Mouse (Mus musculus): ENCODE results near the gene Pnpla5.

- TF ChIP-seq CTCF (IDR thresholded peaks at IDR 0.05; ENCODE audit: insufficient read depth, low read depth, low read length) (no peak), POLR2A (IDR thresholded peaks at IDR 0.05; ENCODE audit: insufficient read depth, low read depth, low read length) (no peak)
These were observed 45.8 kb downstream of the Pnpla5 start for GRCm38 (mm10) chr15:84077151-84077550.
